Mouse (Mus musculus): ENCODE measurements around the gene Pitpna.

DNA sequence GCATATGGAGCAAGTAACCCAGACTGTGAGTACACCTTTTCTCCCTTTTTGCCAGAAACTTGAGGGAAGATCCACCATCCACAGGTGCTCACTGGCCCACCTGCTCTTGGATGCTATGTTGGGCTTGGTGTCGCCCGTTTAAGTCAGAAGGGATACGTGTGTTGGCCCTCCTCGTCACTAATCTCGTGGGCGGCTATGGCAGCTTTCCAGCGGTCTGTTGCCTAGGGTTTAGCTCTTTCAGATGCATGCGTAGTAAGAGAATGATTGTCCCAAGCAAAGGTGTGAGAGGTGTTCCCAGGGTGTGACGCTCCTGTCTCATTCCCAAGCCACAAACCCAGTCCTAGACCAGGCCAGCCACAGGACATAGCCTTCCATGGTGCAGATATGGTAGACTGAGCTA, 43.2 kb upstream of the Pitpna start:
- TF ChIP-seq EP300 (IDR thresholded peaks at IDR 0.05; ENCODE audit: low read depth) (no peak), CTCF (IDR thresholded peaks at IDR 0.05; ENCODE audit: low read depth) (no peak)

Measured in liver, postnatal 0 days (tissue).